Mouse (Mus musculus) testis, adult 2 months (tissue): ENCODE data around the gene Sez6l2.

Experiments
- CTCF ChIP-seq: fragments of 200-500 bp; IDR thresholded peaks from 2 replicates; pipeline ENCODE4 v1.5.1; 2012; ENCODE audit warnings: low read depth, mild to moderate bottlenecking, inconsistent platforms, low read length, moderate library complexity; ENCODE audit not compliant: control insufficient read depth, insufficient read depth, insufficient replicate concordance
- POLR2A ChIP-seq: fragments of 200-500 bp; IDR thresholded peaks from 2 replicates; pipeline ENCODE4 v1.6.1; 2012; ENCODE audit warnings: low read depth, mild to moderate bottlenecking, inconsistent platforms, low read length, moderate library complexity; ENCODE audit not compliant: control insufficient read depth

DNA sequence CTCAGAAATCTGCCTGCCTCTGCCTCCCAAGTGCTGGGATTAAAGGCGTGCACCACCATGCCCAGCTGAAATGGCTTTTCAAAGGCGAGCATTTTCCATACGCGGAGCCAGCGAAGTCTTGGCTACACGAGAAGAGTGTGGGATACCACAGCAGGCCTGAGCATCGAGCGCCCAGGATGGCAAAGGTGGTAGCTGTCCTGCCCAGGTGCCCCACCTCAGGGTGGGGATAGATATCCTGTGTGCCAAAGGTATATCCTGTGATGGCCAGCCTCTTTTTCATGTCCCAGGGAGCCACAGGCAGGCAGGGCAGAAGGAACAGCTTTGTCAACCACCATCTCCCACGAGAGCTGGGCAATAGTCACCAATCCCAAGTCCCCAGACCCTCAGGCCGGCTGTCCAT, 62.5 kb downstream of the Sez6l2 start:
- TF ChIP-seq CTCF (no peak), POLR2A (no peak)
